Mouse (Mus musculus): ENCODE data around the gene Eif4e3.

DNA sequence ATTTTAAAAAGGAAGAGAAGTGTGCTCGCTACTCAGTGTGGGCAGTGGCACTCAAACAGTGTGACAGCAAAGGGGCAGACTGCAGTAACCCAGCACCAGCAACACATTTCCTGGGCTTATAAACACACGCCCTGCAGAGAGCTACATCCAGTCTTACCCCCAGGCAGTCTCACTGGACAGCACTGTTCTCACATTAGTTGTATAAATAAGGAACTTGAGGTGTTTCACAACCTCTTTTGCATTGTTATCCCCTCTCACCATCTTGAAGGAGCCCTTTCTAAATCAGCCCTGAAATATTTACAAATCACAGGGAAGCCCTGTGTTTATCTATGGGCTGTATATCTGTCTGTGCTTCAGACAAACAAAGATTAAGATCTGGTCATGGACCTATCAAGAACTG, 17.3 kb downstream of the Eif4e3 start:
- no peak for TF ChIP-seq GATA1 (IDR thresholded peaks at IDR 0.05; ENCODE audit: low read length)
- no peak for TF ChIP-seq TAL1 (IDR thresholded peaks at IDR 0.05; ENCODE audit: low read length)
